Mouse (Mus musculus) heart, postnatal 10 days (tissue): ENCODE measurements around the gene Nkx2-1. TPM values are rescaled to one million over a fixed set of nuclear protein-coding genes. Genes with fewer than 3 reads are reported as not detected.
"Not testable (repeated sequence)": the region's sequence is repeated elsewhere in the genome, so short reads cannot be mapped to it uniquely, and the experiment has no call there.

Experiments
- DNase-seq, 2 experiments: peaks; one replicate each; pipeline ENCODE4 v3.0.0; 2021
- intact Hi-C: fragments of 180-260 bp; cut with DNase I; formaldehyde crosslinking; loops from one replicate; pipeline ENCODE4 v1.15.1; 2025
- total RNA-seq, 2 experiments: library from RNA; stranded (reverse); gene quantifications; 2 replicates each; pipeline ENCODE4 v1.2.3; 2021

The Nkx2-1 gene
- total RNA-seq, 2 experiments from 2014 or later: not detected

GRCm38 (mm10) chr12:56525219-56525797 is 11.4 kb downstream of the Nkx2-1 start:
- intact Hi-C loops: not testable (repeated sequence)

GRCm38 (mm10) chr12:56524201-56524600 is 12.5 kb downstream of the Nkx2-1 start:
- intact Hi-C loops: no loop called here
- DNase-seq: no peak

More at GRCm38 (mm10) chr12:56525219-56525797, 11.4 kb downstream of the Nkx2-1 start:
- not testable (repeated sequence) for DNase-seq

- no peak for DNase-seq
- intact Hi-C loops: no loop called here
These were observed 14.5 kb downstream of the Nkx2-1 start for GRCm38 (mm10) chr12:56522191-56522590.

GRCm38 (mm10) chr12:56521106-56521840 is 15.4 kb downstream of the Nkx2-1 start:
- intact Hi-C loops: no loop called here
- DNase-seq: no peak

- DNase-seq: no peak
- intact Hi-C loops: no loop called here
These were observed 16.2 kb downstream of the Nkx2-1 start for GRCm38 (mm10) chr12:56520396-56521105.

- intact Hi-C loops: no loop called here
- no peak for DNase-seq
These were observed 16.9 kb downstream of the Nkx2-1 start for GRCm38 (mm10) chr12:56519738-56520191.

- intact Hi-C loops: no loop called here
These were observed 17.5 kb downstream of the Nkx2-1 start for GRCm38 (mm10) chr12:56519071-56519737.

GRCm38 (mm10) chr12:56518221-56518620 is 18.5 kb downstream of the Nkx2-1 start:
- no peak for DNase-seq
- intact Hi-C loops: no loop called here

More at GRCm38 (mm10) chr12:56519071-56519737, 17.5 kb downstream of the Nkx2-1 start:
- no peak for DNase-seq

GRCm38 (mm10) chr12:56514831-56515230 is 21.9 kb downstream of the Nkx2-1 start:
- intact Hi-C loops: no loop called here
- no peak for DNase-seq

- intact Hi-C loops: no loop called here
- no peak for DNase-seq
These were observed 28.3 kb downstream of the Nkx2-1 start for GRCm38 (mm10) chr12:56508413-56508812.

GRCm38 (mm10) chr12:56487046-56487445 is 49.7 kb downstream of the Nkx2-1 start:
- intact Hi-C loops: no loop called here
- DNase-seq: no peak

GRCm38 (mm10) chr12:56482606-56483005 is 54.1 kb downstream of the Nkx2-1 start:
- DNase-seq: no peak
- intact Hi-C loops: no loop called here

Other genes starting within 250 kb of the Nkx2-1 start
- gene Mbip, start 191.0 kb downstream of the Nkx2-1 start, total RNA-seq: 10 to 100 TPM; 10.8 to 11.0 TPM
- gene Nkx2-9, start 76.4 kb upstream of the Nkx2-1 start, total RNA-seq: under 1 TPM in 1 of 2 experiments, not detected in 1; 0.34 TPM
- under 1 TPM; 0.12 to 0.24 TPM for gene Pax9, start 154.9 kb upstream of the Nkx2-1 start, total RNA-seq